Mouse (Mus musculus) hindbrain, postnatal 0 days (tissue): ENCODE results near the gene Lix1l. TPM values are rescaled to one million over a fixed set of nuclear protein-coding genes. Genes with fewer than 3 reads are reported as not detected.

Experiments used
- ATAC-seq: fragments of 200-750 bp; cut with Nextera tagmentation; 2 replicates; pipeline ENCODE4 v1.8.0; 2017; ENCODE audit warnings: mild to moderate bottlenecking, moderate TSS enrichment, moderate library complexity
- DNase-seq: peaks from one replicate; pipeline ENCODE4 v3.0.0-alpha.2; 2015; ENCODE audit warnings: low spot score
- H3K27ac ChIP-seq: fragments of 300-500 bp; sonication (generic); 2 replicates; pipeline ENCODE4 v1.5.1; 2014; ENCODE audit warnings: mild to moderate bottlenecking
- H3K27me3 ChIP-seq: fragments of 300-500 bp; sonication (generic); 2 replicates; pipeline ENCODE4 v1.6.1; 2014; ENCODE audit warnings: low read length, mixed read lengths; ENCODE audit not compliant: insufficient read depth
- H3K36me3 ChIP-seq: fragments of 300-500 bp; sonication (generic); 2 replicates; pipeline ENCODE4 v1.6.1; 2014; ENCODE audit warnings: low read length, mixed read lengths; ENCODE audit not compliant: insufficient read depth
- H3K4me1 ChIP-seq: fragments of 300-500 bp; sonication (generic); 2 replicates; pipeline ENCODE4 v1.6.1; 2014; ENCODE audit warnings: antibody characterized with exemption, low read length, mixed read lengths; ENCODE audit not compliant: insufficient read depth
- H3K4me2 ChIP-seq: fragments of 300-500 bp; sonication (generic); 2 replicates; pipeline ENCODE4 v1.6.1; 2014; ENCODE audit warnings: low read depth, mild to moderate bottlenecking, low read length, moderate library complexity, mixed read lengths
- H3K4me3 ChIP-seq: fragments of 300-500 bp; sonication (generic); 2 replicates; pipeline ENCODE4 v1.5.1; 2014; ENCODE audit warnings: low read length
- H3K9ac ChIP-seq: fragments of 300-500 bp; sonication (generic); replicated peaks from 2 replicates; pipeline ENCODE4 v1.6.1; 2014; ENCODE audit warnings: mild to moderate bottlenecking, low read length, moderate library complexity, mixed read lengths
- H3K9me3 ChIP-seq: fragments of 300-500 bp; sonication (generic); 2 replicates; pipeline ENCODE4 v1.6.1; 2016; ENCODE audit warnings: low read length, mixed read lengths
- CTCF ChIP-seq: IDR thresholded peaks from 2 replicates; pipeline ENCODE4 v1.5.1; 2016; ENCODE audit warnings: antibody characterized with exemption, control low read depth, low read depth
- WGBS: fragments of 180-500 bp; shearing (Covaris S2); extraction: QIAGEN DNeasy Blood & Tissue Kit; methylation state at CpG from one replicate; pipeline ENCODE4 v1.1.7; 2014; 5-methylcytosine and 5-hydroxymethylcytosine counted together
- polyA plus RNA-seq: library from polyadenylated mRNA; unstranded; fragments of >200 nt; fragmentation: Nextera tagmentation; extraction: Ambion mirVana; gene quantifications from 2 replicates; pipeline ENCODE4 v1.2.1, GENCODE M21; 2015
- total RNA-seq: library from RNA; depleted of rRNA; stranded (reverse); fragments of >200 nt; gene quantifications from 2 replicates; pipeline ENCODE4 v1.2.3, GENCODE M21; 2014

The Lix1l gene
- total and polyA plus RNA-seq, 2 experiments from 2014 or later = 3.9 to 48.4 TPM

DNA sequence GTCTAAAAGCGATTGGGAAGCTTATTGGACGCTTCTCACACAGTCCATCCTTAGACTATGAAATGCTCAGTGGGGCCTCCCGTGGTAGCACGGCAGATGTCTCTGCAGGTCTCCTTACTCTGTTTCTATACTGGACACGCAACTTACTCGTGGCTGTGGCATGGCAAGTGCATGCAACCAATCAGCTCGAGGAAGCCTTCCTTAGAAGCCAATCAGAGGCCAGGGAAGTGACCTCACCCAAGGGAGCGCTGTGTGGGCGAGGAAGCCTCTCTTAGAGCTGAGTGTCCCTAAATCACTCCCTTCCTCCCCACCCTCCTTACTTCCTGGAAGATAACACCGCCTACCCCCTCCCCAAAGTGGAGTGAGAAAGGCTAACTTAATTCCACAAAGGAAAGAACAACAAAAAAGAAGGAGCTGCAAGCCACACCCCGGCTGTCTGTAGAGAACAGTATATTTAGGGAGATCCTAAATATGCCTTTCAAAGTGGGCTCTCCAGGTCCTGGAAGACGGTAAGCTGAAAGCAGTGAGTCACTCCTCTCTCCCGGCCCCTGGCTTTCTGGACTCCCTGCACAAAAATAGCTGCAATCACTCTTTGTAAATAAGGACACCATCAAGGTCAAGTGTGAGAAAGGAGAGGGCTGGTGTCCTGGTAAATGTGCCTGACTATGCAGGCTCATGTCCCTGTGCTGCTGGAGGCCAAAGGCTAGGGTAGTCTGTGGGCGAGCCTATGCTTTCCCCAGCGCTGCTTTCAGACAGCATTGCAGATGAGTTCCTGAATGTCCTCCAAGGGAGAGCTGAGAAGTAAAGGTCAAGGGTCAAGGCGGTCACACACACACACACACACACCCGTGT, 24.0 kb upstream of the Lix1l start, which contains the start of gene Gm16253:
Gene Gm16253, plus strand, starts transcription at position 295 of the 852 bp plus-strand sequence.
- peak within 1 kb of the TSS; percentile 78 for H3K27ac ChIP-seq
- H3K27me3 ChIP-seq = no peaks in the 10 kb centered on the region
- WGBS = 25% methylated on average over 17 of the region's 17 CpGs
- no peaks in the 10 kb centered on the region for H3K36me3 ChIP-seq
- DNase-seq = peak; percentile 91
- H3K9me3 ChIP-seq = no peaks in the 10 kb centered on the region
- H3K4me1 ChIP-seq = 0 out of 2 replicates have a peak, but pooled peaks cover 4% of the 10 kb centered on the region
- TF ChIP-seq CTCF = peak; percentile 19; the same call in 1 of the 2 replicates
- H3K9ac ChIP-seq = peak within 1 kb of the TSS; percentile 28; the same call in 1 of the 2 replicates
- no peak within 1 kb of the TSS for H3K4me3 ChIP-seq
- H3K4me2 ChIP-seq = peak within 1 kb of the TSS; percentile 27; the same call in 1 of the 2 replicates
- peak; percentile 92 for ATAC-seq

- H3K4me1 ChIP-seq = 0 out of 2 replicates have a peak, but pooled peaks cover 4% of the 10 kb centered on the region
- no peak for ATAC-seq
- no peak for DNase-seq
- no peaks in the 10 kb centered on the region for H3K27me3 ChIP-seq
- H3K36me3 ChIP-seq = no peaks in the 10 kb centered on the region
- 74% methylated on average over 4 of the region's 4 CpGs for WGBS
- H3K9me3 ChIP-seq = no peaks in the 10 kb centered on the region
- H3K27ac ChIP-seq = peak overlapping the region; percentile 78
- H3K4me2 ChIP-seq = no peak overlapping the region
- TF ChIP-seq CTCF = no peak
- no peak overlapping the region for H3K4me3 ChIP-seq
- H3K9ac ChIP-seq = no peak overlapping the region
Measured at GRCm38 (mm10) chr3:96577566-96577965, 23.4 kb upstream of the Lix1l start.

DNA sequence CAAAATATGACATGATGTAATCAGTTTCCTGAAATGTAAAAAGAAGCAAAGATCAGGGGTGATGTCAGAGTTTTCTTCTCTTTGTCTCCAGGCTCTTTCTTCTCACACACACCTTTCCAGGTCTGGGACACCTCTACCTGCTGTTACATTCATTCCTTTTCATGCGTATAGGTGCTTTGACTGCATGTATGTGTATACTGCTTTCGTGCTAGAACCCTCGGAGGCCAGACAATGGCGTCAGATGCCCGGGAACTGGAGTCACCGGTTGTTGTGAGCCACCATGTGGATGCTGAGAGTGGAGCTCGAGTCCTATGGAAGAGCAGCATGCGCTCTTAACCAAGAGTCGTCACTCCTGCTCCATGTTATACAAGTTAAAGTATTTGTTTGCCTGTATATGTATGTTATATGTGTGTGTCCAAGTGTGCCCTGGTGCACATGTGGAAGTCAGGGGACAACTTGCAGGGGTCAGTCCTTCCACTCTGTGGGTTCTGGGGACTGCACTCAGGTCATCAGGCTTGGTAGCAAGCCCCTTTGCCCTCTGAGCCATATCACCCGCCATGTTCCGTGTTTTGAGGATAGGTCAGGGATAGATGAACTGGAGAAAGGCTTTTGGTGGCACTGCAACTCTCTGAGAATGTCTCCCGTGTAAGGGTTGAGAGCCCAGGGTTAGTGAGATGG, 22.2 kb upstream of the Lix1l start:
- Histone ChIP-seq H3K4me3 (no peak overlapping the region), H3K9ac (no peak overlapping the region), H3K4me1 (0 out of 2 replicates have a peak, but pooled peaks cover 4% of the 10 kb centered on the region), H3K36me3 (no peaks in the 10 kb centered on the region), H3K9me3 (no peaks in the 10 kb centered on the region), H3K27me3 (no peaks in the 10 kb centered on the region), H3K27ac (no peak overlapping the region), H3K4me2 (no peak overlapping the region)
- DNase-seq = no peak
- TF ChIP-seq CTCF = no peak
- no peak for ATAC-seq
- 77% methylated on average over 12 of the region's 12 CpGs for WGBS

- 68% methylated on average over 4 of the region's 4 CpGs for WGBS
- H3K9ac ChIP-seq = no peak overlapping the region
- no peak for ATAC-seq
- no peaks in the 10 kb centered on the region for H3K9me3 ChIP-seq
- H3K4me2 ChIP-seq = no peak overlapping the region
- DNase-seq = no peak
- no peaks in the 10 kb centered on the region for H3K36me3 ChIP-seq
- no peak overlapping the region for H3K4me3 ChIP-seq
- no peak for TF ChIP-seq CTCF
- 0 out of 2 replicates have a peak overlapping the region, but pooled peaks have one; percentile 11 for H3K27ac ChIP-seq
- 0 out of 2 replicates have a peak, but pooled peaks cover 4% of the 10 kb centered on the region for H3K4me1 ChIP-seq
- no peaks in the 10 kb centered on the region for H3K27me3 ChIP-seq
Measured at GRCm38 (mm10) chr3:96579239-96579750, 21.7 kb upstream of the Lix1l start.

GRCm38 (mm10) chr3:96579885-96580454, 21.0 kb upstream of the Lix1l start:
- Histone ChIP-seq H3K4me1 (0 out of 2 replicates have a peak, but pooled peaks cover 4% of the 10 kb centered on the region), H3K27ac (peak overlapping the region; percentile 42; the same call in 1 of the 2 replicates), H3K4me3 (peak overlapping the region; percentile 21), H3K9me3 (no peaks in the 10 kb centered on the region), H3K9ac (peak overlapping the region; percentile 37; the same call in 1 of the 2 replicates), H3K4me2 (peak overlapping the region; percentile 52), H3K36me3 (no peaks in the 10 kb centered on the region), H3K27me3 (no peaks in the 10 kb centered on the region)
- peak; percentile 94 for DNase-seq
- peak; percentile 82 for ATAC-seq
- 15% methylated on average over 16 of the region's 16 CpGs for WGBS
- TF ChIP-seq CTCF = peak; percentile 100

DNA sequence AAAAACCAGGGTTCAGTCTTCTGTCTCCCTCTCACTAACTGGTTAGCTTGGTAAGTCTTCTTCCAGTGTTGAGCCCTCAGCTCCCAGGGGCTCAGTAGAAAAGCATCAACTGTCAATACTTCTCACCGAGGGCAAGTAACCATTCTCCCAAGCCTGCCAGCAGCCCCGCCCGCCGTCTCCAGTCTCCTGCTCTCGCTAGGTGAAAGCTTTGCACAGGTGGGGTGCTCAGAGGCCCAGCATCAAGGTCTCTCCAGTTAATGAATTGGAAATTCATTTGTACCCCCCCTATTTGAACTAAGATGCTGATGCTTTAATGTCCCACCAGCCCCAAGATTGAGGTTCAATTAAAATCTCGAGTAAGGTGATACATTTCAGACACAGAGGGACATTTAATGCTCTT, 19.8 kb upstream of the Lix1l start:
- TF ChIP-seq CTCF = no peak
- DNase-seq (no peak), ATAC-seq (no peak)
- Histone ChIP-seq H3K4me3 (no peak overlapping the region), H3K9ac (no peak overlapping the region), H3K4me2 (no peak overlapping the region), H3K36me3 (no peaks in the 10 kb centered on the region), H3K4me1 (0 out of 2 replicates have a peak, but pooled peaks cover 4% of the 10 kb centered on the region), H3K9me3 (no peaks in the 10 kb centered on the region), H3K27ac (no peak overlapping the region), H3K27me3 (no peaks in the 10 kb centered on the region)
- 56% methylated on average over 6 of the region's 6 CpGs for WGBS
